Comparison of ENCODE assay signal across 9 mouse cellular contexts in genomic region chr5:107251751-107252305, GRCm38 (mm10). TPM values are rescaled to one million over a fixed set of nuclear protein-coding genes. Genes with fewer than 3 reads are reported as not detected.
DNase-seq lines count a peak whose midpoint lies in the region; ATAC-seq lines count a peak whose summit lies in the region.
"Had no signal": no experiment of that assay in that cellular context is flagged by ENCODE, and none has a peak within 500 bp of the region (broad histone marks: within the 10 kb centered on the region; RNA-seq: fewer than 3 reads in every experiment).

No protein-coding gene starts in this region.

- H3K4me2 ChIP-seq in hindbrain, embryonic 12.5 days (replicated peaks): no peak overlapping the region
- no peak overlapping the region for H3K4me2 ChIP-seq in stomach, embryonic 14.5 days (replicated peaks; ENCODE audit: low read depth, low read length)

- whole genome bisulfite sequencing in forebrain, embryonic 10.5 days: 13% methylated on average over 3 of the region's 3 CpGs
- 7% methylated on average over 3 of the region's 3 CpGs for WGBS in hindbrain, embryonic 12.5 days
- 14% methylated on average over 3 of the region's 3 CpGs for WGBS in stomach, embryonic 14.5 days

- ATAC-seq in hindbrain, embryonic 12.5 days (ENCODE audit: low FRiP score): peak; percentile 77
- 0 out of 2 replicates have a peak, but pooled peaks have one; percentile 46 for ATAC-seq in stomach, embryonic 14.5 days (ENCODE audit: insufficient number of reproducible peaks, insufficient read depth, low FRiP score, low read depth)

- no peak overlapping the region for H3K27ac ChIP-seq in forebrain, embryonic 10.5 days
- no peak overlapping the region for H3K27ac ChIP-seq in hindbrain, embryonic 12.5 days
- peak overlapping the region; percentile 64; the same call in 1 of the 2 replicates for H3K27ac ChIP-seq in stomach, embryonic 14.5 days (ENCODE audit: low read length)
- H3K27ac ChIP-seq: macrophage had no signal

- no peak overlapping the region for H3K9ac ChIP-seq in hindbrain, embryonic 12.5 days
- H3K9ac ChIP-seq in stomach, embryonic 14.5 days (replicated peaks; ENCODE audit: low read depth, low read length): no peak overlapping the region

- peaks cover 15% of the 10 kb centered on the region for H3K9me3 ChIP-seq in forebrain, embryonic 10.5 days
- 0 out of 2 replicates have a peak, but pooled peaks cover 2% of the 10 kb centered on the region for H3K9me3 ChIP-seq in hindbrain, embryonic 12.5 days (replicated peaks)
- peaks cover 3% of the 10 kb centered on the region; the same call in 1 of the 2 replicates for H3K9me3 ChIP-seq in stomach, embryonic 14.5 days (ENCODE audit: control insufficient read depth, low read depth, low read length)

- peak; percentile 89 to 93 for DNase-seq in cerebellum, postnatal 10 days
- DNase-seq in cerebellum, adult 9-10 months: no peak
- DNase-seq in forebrain, embryonic 10.5 days (ENCODE audit: extremely low spot score, low spot score): peak; percentile 63
- DNase-seq in layer of hippocampus, postnatal 10 days (ENCODE audit: low spot score in 2 of 2): peak; percentile 67 to 74
- peak; percentile 58 for DNase-seq in lung, postnatal 10 days
- no peak for DNase-seq in thymus, postnatal 14 days

- peaks cover 6% of the 10 kb centered on the region for H3K36me3 ChIP-seq in forebrain, embryonic 10.5 days (replicated peaks)
- no peaks in the 10 kb centered on the region for H3K36me3 ChIP-seq in hindbrain, embryonic 12.5 days
- H3K36me3 ChIP-seq in stomach, embryonic 14.5 days (ENCODE audit: control insufficient read depth, insufficient read depth, low read length): no peaks in the 10 kb centered on the region; the same call in 1 of the 2 replicates

- peaks cover 39% of the 10 kb centered on the region for H3K4me1 ChIP-seq in forebrain, embryonic 10.5 days
- peaks cover 27% of the 10 kb centered on the region for H3K4me1 ChIP-seq in hindbrain, embryonic 12.5 days
- H3K4me1 ChIP-seq in stomach, embryonic 14.5 days (ENCODE audit: control insufficient read depth, insufficient read depth, low read length): peaks cover 24% of the 10 kb centered on the region

- no peak overlapping the region for H3K4me3 ChIP-seq in forebrain, embryonic 10.5 days
- no peak overlapping the region for H3K4me3 ChIP-seq in hindbrain, embryonic 12.5 days
- no peak overlapping the region for H3K4me3 ChIP-seq in stomach, embryonic 14.5 days (ENCODE audit: low read depth, low read length)

- H3K27me3 ChIP-seq in forebrain, embryonic 10.5 days (ENCODE audit: poor library complexity, severe bottlenecking): peaks cover 65% of the 10 kb centered on the region
- peaks cover 26% of the 10 kb centered on the region for H3K27me3 ChIP-seq in hindbrain, embryonic 12.5 days
- no peaks in the 10 kb centered on the region for H3K27me3 ChIP-seq in stomach, embryonic 14.5 days (ENCODE audit: control insufficient read depth, insufficient read depth, low read length)

RNA-seq across cellular contexts. Expression of gene Tgfbr3, which starts 37.6 kb away (rescaled TPM):
- polyA plus RNA-seq in forebrain, embryonic 10.5 days (2016; fragmentation: Nextera tagmentation; extraction: Ambion mirVana): 5.7 and 5.8 TPM in 2 replicates
- polyA plus RNA-seq in hindbrain, embryonic 12.5 days (2016; fragmentation: Nextera tagmentation; extraction: Ambion mirVana): 12.0 and 13.7 TPM in 2 replicates
- total RNA-seq in layer of hippocampus, postnatal 10 days (2021): 10 to 100 TPM; 12.7 to 13.6 TPM
- 34.4 and 34.5 TPM in 2 replicates for polyA plus RNA-seq in stomach, embryonic 14.5 days (2014; fragmentation: Nextera tagmentation; extraction: Ambion mirVana)

Comparison
In these comparisons a context has a peak if more than half of its experiments do, and no peak if none do; other contexts are left out.
1. DNase-seq: peak in cerebellum, postnatal 10 days (2 of 2), forebrain, embryonic 10.5 days (single experiment), layer of hippocampus, postnatal 10 days (2 of 2) and lung, postnatal 10 days (single experiment); none in cerebellum, adult 9-10 months (single experiment) and thymus, postnatal 14 days (single experiment).